Mouse (Mus musculus): ENCODE results near the gene Pinlyp.

DNA sequence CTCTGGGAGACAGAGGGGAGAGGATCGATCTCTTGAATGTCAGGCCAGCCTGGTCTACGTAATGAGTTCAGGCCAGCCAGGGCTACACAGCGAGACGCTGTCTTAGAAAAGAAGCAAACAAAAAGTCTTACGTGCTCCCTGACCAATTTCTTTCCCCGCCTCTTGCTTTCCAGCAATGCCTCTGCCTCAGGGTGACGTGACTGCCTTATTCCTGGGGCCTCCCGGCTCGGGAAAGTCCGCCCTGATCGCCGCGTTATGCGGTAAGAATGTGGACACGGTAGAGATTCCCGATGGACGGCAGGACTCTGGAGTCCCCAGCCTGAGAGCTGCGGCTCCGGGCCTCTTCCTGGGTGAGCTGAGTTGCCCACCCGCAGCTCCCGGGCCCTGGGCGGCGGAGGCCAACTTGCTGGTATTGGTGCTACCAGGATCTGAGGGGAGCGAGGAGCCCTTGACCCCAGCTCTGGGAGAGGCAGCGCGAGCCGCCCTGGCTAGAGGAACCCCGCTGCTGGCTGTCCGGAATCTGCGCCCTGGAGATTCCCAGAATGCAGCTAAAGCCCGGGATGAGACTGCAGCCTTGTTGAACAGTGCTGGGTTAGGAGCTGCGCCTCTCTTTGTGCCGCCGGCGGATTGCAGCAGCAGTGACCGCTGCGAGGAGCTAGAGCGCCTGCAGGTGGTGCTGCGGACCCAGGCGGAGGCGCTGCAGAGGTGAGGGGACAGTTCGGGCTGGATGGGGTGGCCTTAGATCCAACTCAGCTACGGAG lies 14.5 kb downstream of the Pinlyp start:
- TF ChIP-seq CTCF (IDR thresholded peaks at IDR 0.05; ENCODE audit: insufficient read depth, low read length) (peak; percentile 59), POLR2A (IDR thresholded peaks at IDR 0.05; ENCODE audit: borderline replicate concordance, extremely low read depth, low read depth, low read length) (no peak)
